Mouse (Mus musculus) hindbrain, embryonic 15.5 days (tissue): ENCODE results near the gene Hdac11. TPM values are rescaled to one million over a fixed set of nuclear protein-coding genes. Genes with fewer than 3 reads are reported as not detected.

ENCODE experiments used
- ATAC-seq: fragments of 200-750 bp; cut with Nextera tagmentation; 2 replicates; pipeline ENCODE4 v1.8.0; 2017; ENCODE audit warnings: low read depth, moderate number of reproducible peaks, moderate TSS enrichment; ENCODE audit not compliant: low FRiP score
- H3K27ac ChIP-seq: fragments of 300-500 bp; sonication (generic); replicated peaks from 2 replicates; pipeline ENCODE4 v1.5.1; 2015; ENCODE audit warnings: mild to moderate bottlenecking, inconsistent platforms
- H3K27me3 ChIP-seq: fragments of 300-500 bp; sonication (generic); 2 replicates; pipeline ENCODE4 v1.6.1; 2015; ENCODE audit warnings: control low read depth, inconsistent platforms
- H3K36me3 ChIP-seq: fragments of 300-500 bp; sonication (generic); 2 replicates; pipeline ENCODE4 v1.6.1; 2015; ENCODE audit warnings: control low read depth, inconsistent platforms
- H3K4me1 ChIP-seq: fragments of 300-500 bp; sonication (generic); replicated peaks from 2 replicates; pipeline ENCODE4 v1.6.1; 2015; ENCODE audit warnings: control low read depth, inconsistent platforms
- H3K4me2 ChIP-seq: fragments of 300-500 bp; sonication (generic); 2 replicates; pipeline ENCODE4 v1.6.1; 2015; ENCODE audit warnings: moderate library complexity, mild to moderate bottlenecking, inconsistent platforms
- H3K4me3 ChIP-seq: fragments of 300-500 bp; sonication (generic); 2 replicates; pipeline ENCODE4 v1.5.1; 2015; ENCODE audit warnings: mild to moderate bottlenecking, inconsistent platforms
- H3K9ac ChIP-seq: fragments of 300-500 bp; sonication (generic); 2 replicates; pipeline ENCODE4 v1.6.1; 2015; ENCODE audit warnings: inconsistent platforms
- H3K9me3 ChIP-seq: fragments of 300-500 bp; sonication (generic); 2 replicates; pipeline ENCODE4 v1.6.1; 2016; ENCODE audit warnings: control low read depth, inconsistent platforms
- WGBS: fragments of 180-500 bp; shearing (Covaris S2); methylation state at CpG from one replicate; pipeline ENCODE4 v1.1.7; 2015; 5-methylcytosine and 5-hydroxymethylcytosine counted together
- polyA plus RNA-seq: library from polyadenylated mRNA; unstranded; fragments of >200 nt; fragmentation: Nextera tagmentation; extraction: Ambion mirVana; gene quantifications from 2 replicates; pipeline ENCODE4 v1.2.1, GENCODE M21; 2015

The Hdac11 gene
- polyA plus RNA-seq, 1 experiment from 2014 or later, result 43.4 TPM

DNA sequence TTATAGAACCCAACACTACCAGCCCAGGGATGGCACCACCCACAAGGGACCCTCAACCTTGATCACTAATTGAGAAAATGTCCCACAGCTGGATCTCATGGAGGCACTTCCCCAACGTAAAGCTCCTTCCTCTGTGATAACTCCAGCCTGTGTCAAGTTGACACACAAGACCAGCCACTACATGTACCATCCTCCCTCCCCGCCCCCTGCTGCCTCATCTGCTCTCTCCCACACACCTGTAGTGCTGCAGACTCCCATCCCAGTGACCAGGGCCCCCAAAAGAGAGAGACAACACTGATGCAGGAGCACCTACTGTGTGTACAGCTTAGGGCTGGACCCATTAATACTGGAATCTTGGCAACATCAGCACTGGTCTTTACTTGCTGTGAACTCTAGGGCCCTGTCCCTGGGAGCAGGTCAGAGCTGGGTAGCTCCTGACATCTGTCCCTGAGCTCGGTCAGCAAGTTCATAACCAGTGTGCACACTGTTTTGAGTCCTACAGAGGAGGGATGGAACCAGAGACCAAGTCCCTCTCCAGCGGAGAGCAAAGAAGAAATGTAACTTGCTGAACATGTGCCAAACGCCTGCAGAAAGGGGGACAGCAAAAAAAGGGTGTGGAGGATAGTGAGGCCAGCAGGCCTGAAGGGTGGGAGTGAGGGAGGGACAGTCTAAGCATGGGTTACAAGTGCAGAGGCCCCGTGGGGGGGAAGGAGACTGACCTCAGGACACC lies 5.2 kb downstream of the Hdac11 start:
- H3K27ac ChIP-seq, result no peak overlapping the region
- ATAC-seq, result no peak

DNA sequence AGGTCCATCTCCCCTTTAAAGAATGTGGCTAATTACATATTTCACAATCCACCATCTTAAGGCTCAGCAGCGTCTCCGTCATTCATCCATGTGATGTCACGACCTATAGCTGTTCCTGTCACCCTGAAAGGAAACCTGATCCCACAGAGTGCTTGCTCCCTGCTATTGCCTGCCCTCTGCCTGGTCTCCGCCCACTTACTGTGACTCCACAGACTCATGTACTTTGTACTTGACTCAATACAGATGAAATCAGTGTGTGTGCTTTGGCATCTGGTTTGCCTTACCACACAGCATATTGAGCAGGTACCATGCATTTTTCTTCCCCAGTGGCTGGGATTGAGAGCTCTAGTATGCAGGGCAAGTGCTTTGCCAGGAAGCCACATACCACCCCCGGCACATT lies 5.8 kb downstream of the Hdac11 start:
- Histone ChIP-seq H3K36me3 (0 out of 2 replicates have a peak, but pooled peaks cover 5% of the 10 kb centered on the region), H3K27ac (no peak overlapping the region), H3K4me1 (peaks cover 52% of the 10 kb centered on the region), H3K27me3 (no peaks in the 10 kb centered on the region), H3K9ac (no peak overlapping the region), H3K4me3 (no peak overlapping the region), H3K4me2 (no peak overlapping the region), H3K9me3 (no peaks in the 10 kb centered on the region)
- 86% methylated on average over 5 of the region's 5 CpGs for WGBS
- no peak for ATAC-seq

More for the DNA sequence above, 5.2 kb downstream of the Hdac11 start:
- Histone ChIP-seq H3K9me3 (no peaks in the 10 kb centered on the region), H3K4me2 (no peak overlapping the region), H3K9ac (no peak overlapping the region), H3K27me3 (no peaks in the 10 kb centered on the region), H3K36me3 (0 out of 2 replicates have a peak, but pooled peaks cover 3% of the 10 kb centered on the region), H3K4me3 (no peak overlapping the region), H3K4me1 (peaks cover 56% of the 10 kb centered on the region)
- WGBS, result 81% methylated on average over 6 of the region's 6 CpGs

GRCm38 (mm10) chr6:91163195-91163911 lies 6.9 kb downstream of the Hdac11 start:
- Histone ChIP-seq H3K4me2 (no peak overlapping the region), H3K4me3 (no peak overlapping the region), H3K9ac (no peak overlapping the region), H3K27ac (no peak overlapping the region), H3K4me1 (peaks cover 41% of the 10 kb centered on the region), H3K36me3 (0 out of 2 replicates have a peak, but pooled peaks cover 5% of the 10 kb centered on the region), H3K9me3 (no peaks in the 10 kb centered on the region), H3K27me3 (no peaks in the 10 kb centered on the region)
- 82% methylated on average over 5 of the region's 5 CpGs for WGBS
- ATAC-seq, result no peak

- WGBS, result 54% methylated on average over 2 of the region's 2 CpGs
- Histone ChIP-seq H3K4me3 (no peak overlapping the region), H3K27me3 (no peaks in the 10 kb centered on the region), H3K9ac (no peak overlapping the region), H3K36me3 (peaks cover 15% of the 10 kb centered on the region; the same call in 1 of the 2 replicates), H3K9me3 (no peaks in the 10 kb centered on the region), H3K4me2 (no peak overlapping the region), H3K27ac (no peak overlapping the region), H3K4me1 (peaks cover 29% of the 10 kb centered on the region)
- no peak for ATAC-seq
Observed at GRCm38 (mm10) chr6:91164584-91164983, 8.1 kb downstream of the Hdac11 start.

DNA sequence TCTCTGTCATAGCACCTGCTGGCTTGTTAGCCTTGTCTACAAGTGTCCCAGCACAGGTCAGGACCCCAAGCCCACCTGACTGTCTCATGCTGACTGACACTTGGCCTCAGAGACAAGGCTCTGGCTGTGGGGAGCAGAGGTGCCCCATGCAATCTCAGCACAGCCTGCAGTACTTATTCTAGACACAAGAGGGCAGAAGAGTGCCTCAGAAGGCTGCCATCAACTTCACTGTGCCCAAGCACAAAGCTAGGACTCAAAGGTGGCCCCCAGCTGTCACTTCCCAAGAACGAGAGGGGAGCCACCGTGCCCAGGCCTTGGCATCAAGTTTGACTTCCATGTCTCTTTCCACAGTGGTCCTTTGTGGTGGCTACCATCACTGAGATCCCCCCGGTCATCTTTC lies 8.7 kb downstream of the Hdac11 start:
- H3K36me3 ChIP-seq, result peaks cover 16% of the 10 kb centered on the region; the same call in 1 of the 2 replicates
- H3K4me2 ChIP-seq, result no peak overlapping the region
- peaks cover 23% of the 10 kb centered on the region for H3K4me1 ChIP-seq
- H3K4me3 ChIP-seq, result no peak overlapping the region
- H3K9me3 ChIP-seq, result no peaks in the 10 kb centered on the region
- no peak for ATAC-seq
- H3K9ac ChIP-seq, result no peak overlapping the region
- H3K27ac ChIP-seq, result no peak overlapping the region
- H3K27me3 ChIP-seq, result no peaks in the 10 kb centered on the region
- 31% methylated on average over 3 of the region's 3 CpGs for WGBS

GRCm38 (mm10) chr6:91167828-91168227 lies 11.4 kb downstream of the Hdac11 start:
- Histone ChIP-seq H3K4me1 (peaks cover 9% of the 10 kb centered on the region), H3K27me3 (no peaks in the 10 kb centered on the region), H3K27ac (no peak overlapping the region), H3K4me3 (no peak overlapping the region), H3K9ac (no peak overlapping the region), H3K4me2 (no peak overlapping the region), H3K36me3 (peaks cover 29% of the 10 kb centered on the region), H3K9me3 (no peaks in the 10 kb centered on the region)
- ATAC-seq, result no peak
- 67% methylated on average over 3 of the region's 3 CpGs for WGBS

DNA sequence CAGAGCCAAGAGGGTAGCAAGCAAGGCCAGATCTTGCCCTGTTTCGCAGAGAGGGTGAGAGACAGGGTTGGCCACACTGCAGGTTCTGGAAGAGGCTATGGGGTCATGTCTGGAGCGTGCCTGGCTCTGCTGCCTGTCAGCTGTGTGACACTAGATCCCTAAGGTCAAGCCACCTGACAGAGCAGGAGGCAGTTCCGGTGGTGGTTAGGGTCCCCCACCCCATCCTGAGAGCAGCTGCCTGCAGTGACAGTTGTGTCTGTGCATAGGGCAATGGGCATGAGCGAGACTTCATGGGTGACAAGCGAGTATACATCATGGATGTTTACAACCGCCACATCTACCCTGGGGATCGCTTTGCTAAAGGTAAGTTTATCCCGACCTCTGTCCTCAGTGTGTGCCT lies 12.7 kb downstream of the Hdac11 start:
- Histone ChIP-seq H3K9me3 (no peaks in the 10 kb centered on the region), H3K9ac (no peak overlapping the region), H3K4me2 (no peak overlapping the region), H3K27ac (no peak overlapping the region), H3K4me3 (no peak overlapping the region), H3K27me3 (no peaks in the 10 kb centered on the region), H3K4me1 (peaks cover 9% of the 10 kb centered on the region), H3K36me3 (peaks cover 34% of the 10 kb centered on the region)
- ATAC-seq, result no peak
- WGBS, result 90% methylated on average over 8 of the region's 8 CpGs

- no peak overlapping the region for H3K4me2 ChIP-seq
- H3K9me3 ChIP-seq, result no peaks in the 10 kb centered on the region
- H3K27me3 ChIP-seq, result no peaks in the 10 kb centered on the region
- no peak overlapping the region for H3K9ac ChIP-seq
- no peak for ATAC-seq
- no peak overlapping the region for H3K4me3 ChIP-seq
- peaks cover 32% of the 10 kb centered on the region for H3K36me3 ChIP-seq
- no peaks in the 10 kb centered on the region for H3K4me1 ChIP-seq
- WGBS, result 84% methylated on average over 3 of the region's 3 CpGs
- no peak overlapping the region for H3K27ac ChIP-seq
Observed at GRCm38 (mm10) chr6:91171396-91171895, 15.0 kb downstream of the Hdac11 start.

DNA sequence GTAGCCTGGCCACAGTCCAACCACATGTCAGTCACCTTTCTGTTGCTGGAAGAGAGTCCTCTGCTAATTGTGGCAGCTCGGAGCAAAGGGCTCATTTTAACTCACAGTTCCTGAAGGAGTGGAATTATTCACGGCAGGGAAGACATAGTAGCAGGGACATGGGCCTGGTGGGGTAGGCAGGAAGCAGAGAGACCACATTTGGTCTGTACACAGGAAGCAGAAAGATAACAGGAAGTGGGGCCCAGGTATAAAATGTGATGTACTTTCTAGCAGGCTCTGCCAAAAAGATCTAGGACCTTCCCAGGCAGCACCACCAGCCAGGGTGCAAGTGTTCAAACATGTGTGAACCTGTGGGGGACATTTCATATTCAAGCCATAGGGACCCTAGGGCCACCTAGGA lies 15.9 kb downstream of the Hdac11 start:
- Histone ChIP-seq H3K9ac (no peak overlapping the region), H3K4me1 (no peaks in the 10 kb centered on the region), H3K4me3 (no peak overlapping the region), H3K4me2 (no peak overlapping the region), H3K27me3 (no peaks in the 10 kb centered on the region), H3K9me3 (no peaks in the 10 kb centered on the region), H3K27ac (no peak overlapping the region), H3K36me3 (peaks cover 29% of the 10 kb centered on the region)
- ATAC-seq, result no peak
- WGBS, result 72% methylated on average over 2 of the region's 2 CpGs

DNA sequence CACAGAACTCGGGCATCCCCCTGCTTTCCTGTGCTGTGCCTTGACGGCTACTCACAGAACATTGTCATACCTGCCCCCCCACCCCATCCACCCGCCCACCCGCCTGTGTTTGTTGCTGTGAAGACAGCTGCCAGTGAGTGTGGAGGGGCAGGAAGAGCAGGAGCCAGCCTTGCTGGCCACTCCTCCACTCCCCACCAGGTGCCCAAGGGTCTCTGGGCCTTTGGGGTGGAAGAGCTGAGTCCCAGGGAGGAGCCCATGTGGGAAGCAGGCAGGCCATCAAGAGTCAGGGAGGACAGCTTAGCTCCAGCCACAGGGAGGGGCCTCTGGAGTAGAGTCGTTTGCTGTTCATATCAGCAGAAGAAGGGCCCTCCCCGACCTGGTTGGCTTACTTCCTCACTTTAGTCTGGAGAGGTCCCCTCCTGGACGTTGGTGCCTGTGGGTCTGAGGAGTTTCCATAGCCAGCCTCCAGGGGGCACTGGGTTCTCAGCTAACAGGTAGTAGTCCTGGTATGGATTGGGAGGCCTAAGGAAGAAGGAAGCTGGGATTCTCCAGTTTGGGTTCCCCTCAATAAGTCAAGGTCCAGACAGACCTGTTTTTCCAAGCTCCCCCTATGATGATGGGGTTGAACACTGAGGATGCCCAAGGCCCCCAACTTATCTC lies 16.9 kb downstream of the Hdac11 start:
- H3K4me2 ChIP-seq, result no peak overlapping the region
- H3K27ac ChIP-seq, result no peak overlapping the region
- WGBS, result 52% methylated on average over 7 of the region's 7 CpGs
- no peak overlapping the region for H3K4me3 ChIP-seq
- H3K4me1 ChIP-seq, result no peaks in the 10 kb centered on the region
- no peak overlapping the region for H3K9ac ChIP-seq
- ATAC-seq, result peak; percentile 35
- H3K27me3 ChIP-seq, result no peaks in the 10 kb centered on the region
- no peaks in the 10 kb centered on the region for H3K9me3 ChIP-seq
- H3K36me3 ChIP-seq, result peaks cover 29% of the 10 kb centered on the region

- Histone ChIP-seq H3K4me2 (no peak overlapping the region), H3K4me3 (no peak overlapping the region), H3K4me1 (no peaks in the 10 kb centered on the region), H3K36me3 (peaks cover 22% of the 10 kb centered on the region), H3K9me3 (no peaks in the 10 kb centered on the region), H3K27ac (no peak overlapping the region), H3K9ac (no peak overlapping the region), H3K27me3 (no peaks in the 10 kb centered on the region)
- WGBS, result 68% methylated on average over 3 of the region's 3 CpGs
- peak; percentile 29; the same call in 1 of the 2 replicates for ATAC-seq
Observed at GRCm38 (mm10) chr6:91174211-91174610, 17.7 kb downstream of the Hdac11 start.

DNA sequence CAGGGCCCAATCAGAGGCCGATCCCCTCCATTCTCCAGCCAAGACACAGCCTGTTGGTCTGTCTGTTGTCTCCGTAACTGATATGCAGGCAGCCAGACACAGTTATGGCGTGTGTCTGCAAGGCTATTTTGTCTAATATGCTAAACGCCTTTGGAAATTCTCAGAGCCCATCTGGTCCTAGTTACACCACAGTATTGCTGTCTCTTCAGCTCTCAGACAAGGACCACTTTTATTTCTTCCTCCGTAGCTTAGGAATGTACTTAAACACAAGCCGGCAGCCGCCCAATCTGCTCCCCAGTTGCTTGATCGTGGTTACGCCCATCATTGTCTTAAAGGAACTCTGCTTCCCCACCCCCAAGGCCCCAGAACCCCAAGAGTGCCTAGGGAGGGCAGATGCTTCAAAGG lies 24.3 kb downstream of the Hdac11 start:
- no peaks in the 10 kb centered on the region for H3K27me3 ChIP-seq
- no peak for ATAC-seq
- H3K4me3 ChIP-seq, result no peak overlapping the region
- no peak overlapping the region for H3K27ac ChIP-seq
- WGBS, result 56% methylated on average over 9 of the region's 9 CpGs
- no peaks in the 10 kb centered on the region for H3K4me1 ChIP-seq
- H3K36me3 ChIP-seq, result no peaks in the 10 kb centered on the region
- no peak overlapping the region for H3K9ac ChIP-seq
- no peak overlapping the region for H3K4me2 ChIP-seq
- H3K9me3 ChIP-seq, result no peaks in the 10 kb centered on the region
